Mouse (Mus musculus) brain, embryonic 14.5 days (tissue): ENCODE data around the gene Tmed9.

ENCODE experiments used
- CTCF ChIP-seq: fragments of 200-500 bp; IDR thresholded peaks from 2 replicates; pipeline ENCODE4 v1.5.1; 2012; ENCODE audit warnings: inconsistent platforms, mild to moderate bottlenecking, moderate library complexity, borderline replicate concordance; ENCODE audit not compliant: insufficient read depth, insufficient read length; ENCODE audit errors: extremely low read depth
- POLR2A ChIP-seq: fragments of 200-500 bp; IDR thresholded peaks from 2 replicates; pipeline ENCODE4 v1.6.1; 2012; ENCODE audit warnings: mild to moderate bottlenecking, inconsistent platforms, borderline replicate concordance; ENCODE audit not compliant: poor library complexity, insufficient read depth, insufficient read length, severe bottlenecking; ENCODE audit errors: extremely low read depth

GRCm38 (mm10) chr13:55535191-55535590 lies 38.3 kb upstream of the Tmed9 start:
- TF ChIP-seq POLR2A (no peak), CTCF (no peak)
